Mouse (Mus musculus): ENCODE results near the gene Cux2. TPM values are rescaled to one million over a fixed set of nuclear protein-coding genes. Genes with fewer than 3 reads are reported as not detected.
A peak's percentile ranks its signal among the peaks of the same experiment; 100 is the strongest.

Gene Cux2
- polyA plus RNA-seq, 1 experiment from 2014 or later, result 6.4 TPM

- no peak overlapping the region for H3K27ac ChIP-seq (replicated peaks)
- DNase-seq (ENCODE audit: low spot score), result no peak
- 23% methylated on average over 9 of the region's 9 CpGs for WGBS
- H3K27me3 ChIP-seq (ENCODE audit: low read depth, poor library complexity, severe bottlenecking), result peaks cover 58% of the 10 kb centered on the region
- no peaks in the 10 kb centered on the region for H3K36me3 ChIP-seq
- H3K4me1 ChIP-seq, result peaks cover 43% of the 10 kb centered on the region
- H3K4me3 ChIP-seq, result peak overlapping the region; percentile 45; the same call in 1 of the 2 replicates
- no peaks in the 10 kb centered on the region for H3K9me3 ChIP-seq (replicated peaks)
Measured at GRCm38 (mm10) chr5:121924423-121924822, 125.5 kb downstream of the Cux2 start.

GRCm38 (mm10) chr5:121922942-121923826, 126.7 kb downstream of the Cux2 start:
- Histone ChIP-seq H3K27ac (replicated peaks) (no peak overlapping the region), H3K4me3 (no peak overlapping the region), H3K4me1 (peaks cover 37% of the 10 kb centered on the region), H3K27me3 (ENCODE audit: low read depth, poor library complexity, severe bottlenecking) (peaks cover 58% of the 10 kb centered on the region), H3K9me3 (replicated peaks) (no peaks in the 10 kb centered on the region), H3K36me3 (no peaks in the 10 kb centered on the region)
- no peak for DNase-seq (ENCODE audit: low spot score)
- whole genome bisulfite sequencing, result 86% methylated on average over 17 of the region's 17 CpGs

- DNase-seq (ENCODE audit: low spot score), result no peak
- Histone ChIP-seq H3K27me3 (ENCODE audit: low read depth, poor library complexity, severe bottlenecking) (peaks cover 22% of the 10 kb centered on the region), H3K36me3 (no peaks in the 10 kb centered on the region), H3K27ac (replicated peaks) (no peak overlapping the region), H3K4me1 (peaks cover 2% of the 10 kb centered on the region), H3K9me3 (replicated peaks) (no peaks in the 10 kb centered on the region), H3K4me3 (no peak overlapping the region)
- WGBS, result 93% methylated on average over 7 of the region's 7 CpGs
Measured at GRCm38 (mm10) chr5:121919216-121919615, 130.7 kb downstream of the Cux2 start.

- no peak for DNase-seq (ENCODE audit: low spot score)
- Histone ChIP-seq H3K27ac (replicated peaks) (no peak overlapping the region), H3K36me3 (no peaks in the 10 kb centered on the region), H3K4me3 (no peak overlapping the region), H3K27me3 (ENCODE audit: low read depth, poor library complexity, severe bottlenecking) (no peaks in the 10 kb centered on the region), H3K4me1 (no peaks in the 10 kb centered on the region), H3K9me3 (replicated peaks) (no peaks in the 10 kb centered on the region)
- WGBS, result 91% methylated on average over 4 of the region's 4 CpGs
Measured at GRCm38 (mm10) chr5:121916813-121917212, 133.1 kb downstream of the Cux2 start.

- no peaks in the 10 kb centered on the region for H3K4me1 ChIP-seq
- no peaks in the 10 kb centered on the region for H3K36me3 ChIP-seq
- H3K4me3 ChIP-seq, result no peak overlapping the region
- peak overlapping the region; percentile 28; the same call in 1 of the 2 replicates for H3K27ac ChIP-seq (replicated peaks)
- no peak for DNase-seq (ENCODE audit: low spot score)
- no peaks in the 10 kb centered on the region for H3K9me3 ChIP-seq (replicated peaks)
- WGBS, result 82% methylated on average over 23 of the region's 23 CpGs
- no peaks in the 10 kb centered on the region for H3K27me3 ChIP-seq (ENCODE audit: low read depth, poor library complexity, severe bottlenecking)
Measured at GRCm38 (mm10) chr5:121913999-121914398, 135.9 kb downstream of the Cux2 start.

- Histone ChIP-seq H3K36me3 (no peaks in the 10 kb centered on the region), H3K27me3 (ENCODE audit: low read depth, poor library complexity, severe bottlenecking) (no peaks in the 10 kb centered on the region), H3K27ac (replicated peaks) (no peak overlapping the region), H3K4me3 (no peak overlapping the region), H3K9me3 (replicated peaks) (no peaks in the 10 kb centered on the region), H3K4me1 (0 out of 2 replicates have a peak, but pooled peaks cover 3% of the 10 kb centered on the region)
- DNase-seq (ENCODE audit: low spot score), result no peak
- WGBS, result 88% methylated on average over 21 of the region's 21 CpGs
Measured at GRCm38 (mm10) chr5:121909226-121909985, 140.5 kb downstream of the Cux2 start.

GRCm38 (mm10) chr5:121905671-121906070, 144.2 kb downstream of the Cux2 start:
- no peaks in the 10 kb centered on the region for H3K27me3 ChIP-seq (ENCODE audit: low read depth, poor library complexity, severe bottlenecking)
- no peak overlapping the region for H3K4me3 ChIP-seq
- H3K27ac ChIP-seq (replicated peaks), result peak overlapping the region; percentile 46; the same call in 1 of the 2 replicates
- WGBS, result 81% methylated on average over 17 of the region's 17 CpGs
- H3K36me3 ChIP-seq, result no peaks in the 10 kb centered on the region
- peaks cover 22% of the 10 kb centered on the region for H3K4me1 ChIP-seq
- DNase-seq (ENCODE audit: low spot score), result no peak
- H3K9me3 ChIP-seq (replicated peaks), result no peaks in the 10 kb centered on the region

- Histone ChIP-seq H3K27ac (replicated peaks) (no peak overlapping the region), H3K9me3 (replicated peaks) (no peaks in the 10 kb centered on the region)
- no peak for DNase-seq (ENCODE audit: low spot score)
Measured at GRCm38 (mm10) chr5:121904799-121905198, 145.1 kb downstream of the Cux2 start.

GRCm38 (mm10) chr5:121902809-121903745, 146.8 kb downstream of the Cux2 start:
- Histone ChIP-seq H3K9me3 (replicated peaks) (no peaks in the 10 kb centered on the region), H3K36me3 (no peaks in the 10 kb centered on the region), H3K27ac (replicated peaks) (peak overlapping the region; percentile 35), H3K4me1 (peaks cover 22% of the 10 kb centered on the region), H3K27me3 (ENCODE audit: low read depth, poor library complexity, severe bottlenecking) (no peaks in the 10 kb centered on the region), H3K4me3 (no peak overlapping the region)
- no peak for DNase-seq (ENCODE audit: low spot score)
- 70% methylated on average over 23 of the region's 23 CpGs for WGBS

More at GRCm38 (mm10) chr5:121904799-121905198, 145.1 kb downstream of the Cux2 start:
- Histone ChIP-seq H3K27me3 (ENCODE audit: low read depth, poor library complexity, severe bottlenecking) (no peaks in the 10 kb centered on the region), H3K36me3 (no peaks in the 10 kb centered on the region), H3K4me1 (peaks cover 22% of the 10 kb centered on the region), H3K4me3 (no peak overlapping the region)
- 91% methylated on average over 14 of the region's 14 CpGs for WGBS

- H3K27ac ChIP-seq (replicated peaks), result no peak overlapping the region
- DNase-seq (ENCODE audit: low spot score), result no peak
- WGBS, result 84% methylated on average over 24 of the region's 24 CpGs
Measured at GRCm38 (mm10) chr5:121895117-121895756, 154.7 kb downstream of the Cux2 start.

GRCm38 (mm10) chr5:121894647-121895046, 155.3 kb downstream of the Cux2 start:
- H3K36me3 ChIP-seq, result no peaks in the 10 kb centered on the region
- no peak overlapping the region for H3K4me3 ChIP-seq
- no peaks in the 10 kb centered on the region for H3K9me3 ChIP-seq (replicated peaks)
- WGBS, result 63% methylated on average over 10 of the region's 10 CpGs
- no peak overlapping the region for H3K27ac ChIP-seq (replicated peaks)
- peaks cover 21% of the 10 kb centered on the region; the same call in 1 of the 2 replicates for H3K27me3 ChIP-seq (ENCODE audit: low read depth, poor library complexity, severe bottlenecking)
- H3K4me1 ChIP-seq, result peaks cover 18% of the 10 kb centered on the region
- DNase-seq (ENCODE audit: low spot score), result no peak

More at GRCm38 (mm10) chr5:121895117-121895756, 154.7 kb downstream of the Cux2 start:
- H3K9me3 ChIP-seq (replicated peaks), result no peaks in the 10 kb centered on the region
- peaks cover 12% of the 10 kb centered on the region for H3K4me1 ChIP-seq
- H3K36me3 ChIP-seq, result no peaks in the 10 kb centered on the region
- peaks cover 21% of the 10 kb centered on the region; the same call in 1 of the 2 replicates for H3K27me3 ChIP-seq (ENCODE audit: low read depth, poor library complexity, severe bottlenecking)
- H3K4me3 ChIP-seq, result no peak overlapping the region
